In the genomic region with DNA sequence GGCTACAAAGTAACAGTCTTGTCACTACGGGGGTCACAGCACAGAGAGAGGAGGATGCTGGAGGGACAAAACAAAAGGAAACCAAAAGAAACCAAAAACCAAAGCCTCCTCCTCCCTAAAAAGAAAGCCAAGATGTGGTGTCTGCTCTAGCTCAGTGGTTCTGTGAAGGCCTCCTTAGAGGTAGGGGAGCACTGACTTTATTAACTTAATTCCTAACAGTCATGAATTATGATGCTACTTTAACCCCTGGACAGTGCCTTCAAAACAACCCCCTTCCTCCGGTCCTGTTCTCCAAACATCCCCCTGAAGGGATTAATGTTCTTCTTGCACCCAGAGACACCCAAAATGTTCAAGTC, we compare ENCODE assay signal across 4 mouse cellular contexts.
"Had no signal": no experiment of that assay in that cellular context is flagged by ENCODE, and none has a peak within 500 bp of the region (broad histone marks: within the 10 kb centered on the region; RNA-seq: fewer than 3 reads in every experiment).

No protein-coding gene starts in this region.

- H3K9me3 ChIP-seq: hindbrain, embryonic 15.5 days; limb, embryonic 13.5 days; neural tube, embryonic 13.5 days had no signal

- H3K36me3 ChIP-seq: hindbrain, embryonic 15.5 days had no signal

- H3K27ac ChIP-seq: hindbrain, embryonic 15.5 days; limb, embryonic 13.5 days; liver, embryonic 14.5 days; neural tube, embryonic 13.5 days had no signal

- H3K4me3 ChIP-seq: hindbrain, embryonic 15.5 days; limb, embryonic 13.5 days; neural tube, embryonic 13.5 days had no signal

- H3K9ac ChIP-seq: hindbrain, embryonic 15.5 days; limb, embryonic 13.5 days; liver, embryonic 14.5 days; neural tube, embryonic 13.5 days had no signal

- H3K4me2 ChIP-seq: hindbrain, embryonic 15.5 days; limb, embryonic 13.5 days; neural tube, embryonic 13.5 days had no signal

- H3K27me3 ChIP-seq: hindbrain, embryonic 15.5 days; limb, embryonic 13.5 days; neural tube, embryonic 13.5 days had no signal
